Mouse (Mus musculus) lung, postnatal 0 days (tissue): Measurements from ENCODE around the gene Gna12. TPM values are rescaled to one million over a fixed set of nuclear protein-coding genes. Genes with fewer than 3 reads are reported as not detected.

Experiments
- ATAC-seq: fragments of 200-750 bp; cut with Nextera tagmentation; 2 replicates; pipeline ENCODE4 v1.8.0; 2017; ENCODE audit warnings: moderate library complexity
- DNase-seq: peaks from one replicate; pipeline ENCODE4 v3.0.0-alpha.2; 2016; ENCODE audit warnings: low spot score
- H3K27ac ChIP-seq: fragments of 300-500 bp; sonication (generic); 2 replicates; pipeline ENCODE4 v1.5.1; 2014; ENCODE audit warnings: antibody characterized with exemption, mild to moderate bottlenecking, low read length, mixed read lengths
- H3K27me3 ChIP-seq: fragments of 300-500 bp; sonication (generic); replicated peaks from 2 replicates; pipeline ENCODE4 v1.6.1; 2014; ENCODE audit warnings: low read length, mixed read lengths; ENCODE audit not compliant: insufficient read depth
- H3K36me3 ChIP-seq: fragments of 300-500 bp; sonication (generic); 2 replicates; pipeline ENCODE4 v1.6.1; 2014; ENCODE audit warnings: low read length, mixed read lengths; ENCODE audit not compliant: insufficient read depth
- H3K4me1 ChIP-seq: fragments of 300-500 bp; sonication (generic); 2 replicates; pipeline ENCODE4 v1.6.1; 2014; ENCODE audit warnings: antibody characterized with exemption, low read depth, low read length, mixed read lengths; ENCODE audit not compliant: insufficient read depth
- H3K4me2 ChIP-seq: fragments of 300-500 bp; sonication (generic); replicated peaks from 2 replicates; pipeline ENCODE4 v1.6.1; 2014; ENCODE audit warnings: low read depth, mild to moderate bottlenecking, low read length, moderate library complexity, mixed read lengths
- H3K4me3 ChIP-seq: fragments of 300-500 bp; sonication (generic); 2 replicates; pipeline ENCODE4 v1.5.1; 2014; ENCODE audit warnings: low read depth, low read length
- H3K9ac ChIP-seq: fragments of 300-500 bp; sonication (generic); replicated peaks from 2 replicates; pipeline ENCODE4 v1.6.1; 2014; ENCODE audit warnings: low read depth, mild to moderate bottlenecking
- H3K9me3 ChIP-seq: fragments of 300-500 bp; sonication (generic); 2 replicates; pipeline ENCODE4 v1.6.1; 2016; ENCODE audit warnings: low read length, mixed read lengths
- CTCF ChIP-seq: IDR thresholded peaks from 2 replicates; pipeline ENCODE4 v1.5.1; 2016; ENCODE audit warnings: antibody characterized with exemption, mild to moderate bottlenecking
- EP300 ChIP-seq: IDR thresholded peaks from 2 replicates; pipeline ENCODE4 v1.6.1; 2016; ENCODE audit warnings: antibody characterized with exemption, mild to moderate bottlenecking, control low read depth
- WGBS: fragments of 180-500 bp; shearing (Covaris S2); extraction: QIAGEN DNeasy Blood & Tissue Kit; methylation state at CpG from one replicate; pipeline ENCODE4 v1.1.7; 2014; 5-methylcytosine and 5-hydroxymethylcytosine counted together
- polyA plus RNA-seq: library from polyadenylated mRNA; unstranded; fragments of >200 nt; fragmentation: Nextera tagmentation; extraction: Ambion mirVana; gene quantifications from 2 replicates; pipeline ENCODE4 v1.2.1, GENCODE M21; 2015

The Gna12 gene
- polyA plus RNA-seq, 1 experiment from 2014 or later, result 25.4 TPM

DNA sequence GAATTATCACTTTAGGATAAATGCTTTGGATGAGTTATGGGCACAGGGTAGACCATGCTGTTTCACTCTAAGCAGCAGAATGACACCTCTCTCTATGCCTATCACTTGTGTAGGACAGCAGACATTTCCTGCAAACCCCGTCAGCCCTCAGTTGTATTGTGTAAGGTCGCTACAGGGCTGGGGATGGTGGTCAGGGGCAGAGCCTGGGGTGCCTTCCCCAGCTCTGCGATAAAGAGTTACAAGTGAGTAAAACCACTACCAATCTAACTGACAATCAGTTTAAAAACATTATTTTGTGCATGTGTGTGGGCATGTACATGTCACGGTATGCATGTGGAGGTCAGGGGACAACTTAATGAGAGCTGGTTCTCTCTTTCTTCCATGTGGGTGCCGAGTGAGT, 49.1 kb downstream of the Gna12 start:
- Histone ChIP-seq H3K36me3 (peaks cover 30% of the 10 kb centered on the region), H3K9me3 (no peaks in the 10 kb centered on the region), H3K4me1 (no peaks in the 10 kb centered on the region), H3K27me3 (no peaks in the 10 kb centered on the region), H3K4me2 (no peak overlapping the region), H3K27ac (no peak overlapping the region), H3K4me3 (no peak overlapping the region), H3K9ac (no peak overlapping the region)
- WGBS, result 85% methylated on average over 5 of the region's 5 CpGs
- DNase-seq, result no peak
- ATAC-seq, result no peak
- no peak for TF ChIP-seq CTCF
- no peak for TF ChIP-seq EP300

DNA sequence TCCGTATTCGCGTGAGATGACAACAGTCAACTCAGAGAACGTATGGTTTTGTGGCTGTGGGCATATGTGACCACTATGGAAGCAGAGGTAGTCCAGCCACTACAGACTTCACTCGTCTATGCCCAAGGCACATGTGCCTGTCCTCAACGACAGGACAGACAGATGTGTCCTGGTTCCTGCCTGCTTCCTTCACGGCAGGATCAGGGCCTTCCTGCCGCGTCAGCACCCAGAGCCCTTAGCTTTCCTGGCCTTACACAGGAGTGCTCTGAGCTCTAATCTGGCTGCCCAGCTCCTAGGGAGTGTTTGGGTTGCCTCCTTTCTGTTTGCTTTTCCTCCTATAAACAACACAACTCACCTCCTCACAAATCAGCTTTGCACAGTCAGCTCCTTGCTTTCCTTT, 53.3 kb downstream of the Gna12 start:
- DNase-seq, result no peak
- 51% methylated on average over 9 of the region's 9 CpGs for WGBS
- H3K9ac ChIP-seq, result no peak overlapping the region
- H3K4me2 ChIP-seq, result no peak overlapping the region
- no peak; the same call in 1 of the 2 replicates for ATAC-seq
- TF ChIP-seq CTCF (no peak), EP300 (no peak)
- peaks cover 12% of the 10 kb centered on the region; the same call in 1 of the 2 replicates for H3K36me3 ChIP-seq
- no peaks in the 10 kb centered on the region for H3K9me3 ChIP-seq
- H3K4me1 ChIP-seq, result no peaks in the 10 kb centered on the region
- no peak overlapping the region for H3K4me3 ChIP-seq
- no peaks in the 10 kb centered on the region for H3K27me3 ChIP-seq
- peak overlapping the region; percentile 32; the same call in 1 of the 2 replicates for H3K27ac ChIP-seq

DNA sequence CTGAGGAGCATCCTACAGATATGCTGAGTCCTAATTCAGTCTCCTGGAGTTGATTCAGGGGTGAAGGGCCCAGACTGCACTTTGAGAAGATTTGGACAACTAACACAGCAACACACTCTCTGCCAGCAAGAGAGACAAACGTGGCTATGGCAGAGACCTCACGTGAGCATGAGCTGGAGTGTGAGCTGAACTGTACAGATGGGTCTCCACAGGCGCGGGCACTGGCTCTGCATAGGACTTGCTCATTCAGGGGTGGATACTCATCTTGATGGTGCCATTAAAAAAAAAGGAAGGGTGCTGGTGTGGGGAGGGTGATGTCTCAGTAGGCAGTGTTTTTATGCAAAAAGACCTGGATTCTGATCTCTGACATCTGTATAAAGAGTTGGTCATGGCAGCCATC, 55.1 kb downstream of the Gna12 start:
- no peaks in the 10 kb centered on the region for H3K4me1 ChIP-seq
- WGBS, result 90% methylated on average over 4 of the region's 4 CpGs
- TF ChIP-seq CTCF (no peak), EP300 (no peak)
- H3K27me3 ChIP-seq, result no peaks in the 10 kb centered on the region
- no peak overlapping the region for H3K9ac ChIP-seq
- H3K4me2 ChIP-seq, result no peak overlapping the region
- no peak for ATAC-seq
- H3K9me3 ChIP-seq, result no peaks in the 10 kb centered on the region
- H3K27ac ChIP-seq, result no peak overlapping the region
- H3K4me3 ChIP-seq, result no peak overlapping the region
- DNase-seq, result no peak
- peaks cover 4% of the 10 kb centered on the region; the same call in 1 of the 2 replicates for H3K36me3 ChIP-seq

DNA sequence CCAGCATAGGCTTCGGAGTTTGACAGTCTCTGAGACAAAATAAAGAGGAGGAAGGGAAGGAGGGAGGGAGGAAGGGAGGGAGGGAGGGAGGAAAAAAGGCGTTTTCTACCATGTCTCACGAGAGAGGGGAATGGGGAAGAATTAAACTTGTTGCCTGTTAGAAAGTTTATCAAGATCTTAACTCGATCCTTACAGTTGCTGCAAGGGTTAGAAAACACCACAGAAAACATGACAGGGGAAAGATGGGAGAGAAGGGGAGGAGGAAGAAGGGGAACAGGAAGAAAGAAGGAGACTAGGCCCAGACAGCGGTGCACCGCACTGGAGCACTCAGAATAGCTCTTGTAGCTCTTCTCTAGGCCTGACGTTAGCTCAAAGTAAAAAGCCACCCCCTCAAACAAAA, 58.1 kb downstream of the Gna12 start:
- ATAC-seq (no peak), DNase-seq (no peak)
- peaks cover 9% of the 10 kb centered on the region; the same call in 1 of the 2 replicates for H3K4me1 ChIP-seq
- no peak overlapping the region for H3K4me2 ChIP-seq
- H3K27me3 ChIP-seq, result no peaks in the 10 kb centered on the region
- H3K27ac ChIP-seq, result peak overlapping the region; percentile 49
- no peak overlapping the region for H3K9ac ChIP-seq
- TF ChIP-seq EP300, result no peak
- TF ChIP-seq CTCF, result no peak
- H3K4me3 ChIP-seq, result no peak overlapping the region
- no peaks in the 10 kb centered on the region for H3K36me3 ChIP-seq
- 31% methylated on average over 7 of the region's 7 CpGs for WGBS
- no peaks in the 10 kb centered on the region for H3K9me3 ChIP-seq

DNA sequence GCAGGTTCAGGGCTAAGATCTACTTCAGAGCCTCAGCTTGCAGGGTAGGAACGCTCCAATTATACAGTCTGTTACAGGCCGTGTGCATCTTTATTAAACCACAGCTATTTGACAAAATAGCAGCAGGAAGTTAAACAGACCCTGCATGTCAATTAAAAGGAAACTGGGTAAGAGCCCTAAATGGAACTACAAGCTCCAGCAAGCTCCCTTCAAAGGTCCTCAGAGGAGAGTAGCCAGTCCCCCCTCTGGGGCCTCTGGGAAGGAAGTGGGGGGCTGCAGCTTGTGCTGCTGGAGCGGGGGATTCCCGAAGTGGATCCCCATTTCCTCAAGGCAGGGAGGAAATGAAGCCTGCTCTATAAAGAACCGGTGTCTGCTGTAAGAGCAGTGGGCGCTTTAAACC, 58.6 kb downstream of the Gna12 start:
- peak overlapping the region; percentile 49 for H3K27ac ChIP-seq
- H3K4me2 ChIP-seq, result no peak overlapping the region
- DNase-seq (no peak), ATAC-seq (no peak)
- no peaks in the 10 kb centered on the region for H3K9me3 ChIP-seq
- H3K4me1 ChIP-seq, result peaks cover 9% of the 10 kb centered on the region; the same call in 1 of the 2 replicates
- WGBS, result 34% methylated on average over 6 of the region's 6 CpGs
- no peaks in the 10 kb centered on the region for H3K27me3 ChIP-seq
- no peak overlapping the region for H3K9ac ChIP-seq
- H3K36me3 ChIP-seq, result no peaks in the 10 kb centered on the region
- TF ChIP-seq CTCF, result no peak
- TF ChIP-seq EP300, result no peak
- H3K4me3 ChIP-seq, result no peak overlapping the region

DNA sequence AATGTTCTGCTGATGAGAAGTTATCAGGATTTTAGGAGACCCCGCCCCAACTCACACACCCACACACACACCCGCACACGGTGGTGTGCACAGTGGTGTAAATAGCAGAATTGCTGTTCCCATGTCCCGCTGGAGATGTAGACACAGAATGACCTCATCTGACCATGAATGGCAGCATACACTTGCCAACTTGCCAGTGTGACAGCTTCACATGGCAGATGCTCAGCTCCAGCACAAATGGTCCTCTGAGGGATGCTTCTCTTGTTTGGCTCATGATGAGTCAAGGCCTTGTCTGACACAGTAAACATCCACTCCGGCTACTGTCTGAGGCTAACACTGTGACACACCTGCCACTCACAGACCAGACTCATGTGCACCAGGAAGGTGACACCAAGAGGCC, 61.9 kb downstream of the Gna12 start:
- peak overlapping the region; percentile 89 for H3K27ac ChIP-seq
- DNase-seq, result peak; percentile 46
- no peaks in the 10 kb centered on the region for H3K9me3 ChIP-seq
- H3K4me1 ChIP-seq, result peaks cover 9% of the 10 kb centered on the region; the same call in 1 of the 2 replicates
- H3K36me3 ChIP-seq, result no peaks in the 10 kb centered on the region
- 36% methylated on average over 5 of the region's 5 CpGs for WGBS
- H3K4me3 ChIP-seq, result no peak overlapping the region
- H3K9ac ChIP-seq, result 0 out of 2 replicates have a peak overlapping the region, but pooled peaks have one; percentile 5
- no peak overlapping the region for H3K4me2 ChIP-seq
- no peak for TF ChIP-seq EP300
- H3K27me3 ChIP-seq, result no peaks in the 10 kb centered on the region
- ATAC-seq, result peak; percentile 42

DNA sequence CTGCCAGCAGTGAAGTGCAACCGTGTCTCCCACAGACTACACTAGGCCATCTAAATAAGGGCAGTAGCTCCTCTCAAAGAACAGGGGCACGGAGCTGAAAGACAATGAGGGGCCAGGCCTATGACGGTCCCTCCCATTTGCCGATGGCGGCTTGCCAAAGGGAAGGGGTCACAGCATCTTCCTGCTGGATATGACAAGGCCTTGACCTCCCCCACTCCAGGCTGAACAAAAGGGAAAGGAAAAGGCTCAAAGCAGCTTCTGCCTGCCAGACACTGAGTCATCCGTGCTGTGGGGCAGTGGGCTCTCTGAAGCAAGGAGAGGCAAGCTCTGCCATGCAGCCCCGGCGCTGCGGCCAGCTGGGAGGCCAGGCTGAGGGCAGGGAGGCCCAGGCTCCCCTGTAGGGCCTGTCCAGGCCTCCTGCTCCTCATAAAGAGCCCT, 62.5 kb downstream of the Gna12 start:
- H3K36me3 ChIP-seq, result no peaks in the 10 kb centered on the region
- 0 out of 2 replicates have a peak overlapping the region, but pooled peaks have one; percentile 5 for H3K9ac ChIP-seq
- H3K4me1 ChIP-seq, result peaks cover 9% of the 10 kb centered on the region; the same call in 1 of the 2 replicates
- peak; percentile 77 for ATAC-seq
- H3K4me3 ChIP-seq, result no peak overlapping the region
- TF ChIP-seq EP300 (peak; percentile 72), CTCF (no peak)
- H3K27me3 ChIP-seq, result no peaks in the 10 kb centered on the region
- no peaks in the 10 kb centered on the region for H3K9me3 ChIP-seq
- peak overlapping the region; percentile 89 for H3K27ac ChIP-seq
- 0 out of 2 replicates have a peak overlapping the region, but pooled peaks have one; percentile 5 for H3K4me2 ChIP-seq
- 20% methylated on average over 9 of the region's 9 CpGs for WGBS
- DNase-seq, result peak; percentile 88
